Comparison of ENCODE assay signal across 13 mouse cellular contexts in the genomic region with DNA sequence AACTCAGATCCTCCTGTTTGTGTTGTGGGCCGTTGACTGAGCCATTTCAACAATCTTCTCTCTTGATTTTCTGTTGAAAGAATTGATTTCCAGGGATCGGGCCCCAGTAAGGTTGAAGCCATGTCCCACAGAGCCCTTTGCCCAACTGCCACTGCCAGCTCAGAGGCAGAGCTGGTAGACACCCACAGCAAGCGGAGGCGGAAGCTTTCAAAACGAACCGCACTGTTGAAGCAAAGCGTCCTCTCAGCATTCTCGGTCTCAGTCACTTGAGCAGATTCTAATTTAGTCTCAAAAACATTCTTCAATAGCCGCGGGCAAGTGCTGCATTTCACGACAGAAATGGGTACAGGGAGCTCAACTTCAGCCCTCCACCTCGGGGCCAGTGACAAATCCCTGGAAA.
DNase-seq lines count a peak whose midpoint lies in the region.
"Had no signal": no experiment of that assay in that cellular context is flagged by ENCODE, and none has a peak within 500 bp of the region (broad histone marks: within the 10 kb centered on the region; RNA-seq: fewer than 3 reads in every experiment).

No protein-coding gene starts in this region.

- DNase-seq in layer of hippocampus, adult 18-20 months (ENCODE audit: low spot score in 2 of 2), result peak; percentile 15 to 38
- no peak for DNase-seq in layer of hippocampus, postnatal 25 days (ENCODE audit: extremely low spot score in 1 of 2, low spot score in 1 of 2)
- peak; percentile 83 for DNase-seq in brain, adult 2 months (ENCODE audit: low read depth, low spot score)
- peak; percentile 51 to 74 for DNase-seq in frontal cortex, postnatal 36 days (ENCODE audit: low spot score in 2 of 2)
- DNase-seq in right cerebral cortex, postnatal 10 days (ENCODE audit: low spot score in 2 of 2), result peak; percentile 41 to 53
- no peak for DNase-seq in retina, postnatal 1 day
- DNase-seq in thymus, postnatal 36 days, result no peak
- no peak for DNase-seq in embryo, embryonic 10 days (ENCODE audit: low spot score)
- DNase-seq: adrenal gland, postnatal 10 days; cerebellum, adult 2 months; heart, postnatal 4 days; kidney, adult 18-20 months; liver had no signal

Comparison
In these comparisons a context has a peak if more than half of its experiments do, and no peak if none do; other contexts are left out.
1. DNase-seq: peak in layer of hippocampus, adult 18-20 months (2 of 2), brain, adult 2 months (single experiment), frontal cortex, postnatal 36 days (2 of 2) and right cerebral cortex, postnatal 10 days (2 of 2); none in layer of hippocampus, postnatal 25 days (0 of 2), retina, postnatal 1 day (single experiment), thymus, postnatal 36 days (0 of 2) and embryo, embryonic 10 days (single experiment).